Comparison of ENCODE assay signal across 7 mouse cellular contexts in genomic region chr7:122465823-122466549, GRCm38 (mm10).
DNase-seq lines count a peak whose midpoint lies in the region; ATAC-seq and TF ChIP-seq lines count a peak whose summit lies in the region.

No protein-coding gene starts in this region.

- TF ChIP-seq CTCF in MEL (IDR thresholded peaks at IDR 0.05 in 2 of 3, conservative IDR thresholded peaks at IDR 0.05 in 1 of 3; ENCODE audit: control insufficient read depth in 1 of 3, insufficient read depth in 1 of 3, low read depth in 2 of 3, low read length in 3 of 3, poor library complexity in 1 of 3, severe bottlenecking in 1 of 3), result peak; percentile 55 to 80 (median 73); a peak in 5 of 6 replicates

- H3K4me3 ChIP-seq in MEL (ENCODE audit: control insufficient read depth in 1 of 2, insufficient read depth in 1 of 2, low read depth in 2 of 2, low read length in 2 of 2), result no peak overlapping the region
- no peak overlapping the region for H3K4me3 ChIP-seq in limb, embryonic 14.5 days (replicated peaks; ENCODE audit: low read length)

- no peaks in the 10 kb centered on the region for H3K36me3 ChIP-seq in MEL (ENCODE audit: control insufficient read depth in 1 of 2, insufficient read depth in 2 of 2, low read length in 2 of 2)
- H3K36me3 ChIP-seq in limb, embryonic 14.5 days (ENCODE audit: control insufficient read depth, insufficient read depth, low read length), result no peaks in the 10 kb centered on the region

- 47% methylated on average over 8 of the region's 8 CpGs for WGBS in limb, embryonic 14.5 days

- no peak for TF ChIP-seq POLR2A in MEL (IDR thresholded peaks at IDR 0.05; ENCODE audit: control insufficient read depth in 1 of 2, insufficient read depth in 1 of 2, low read depth in 1 of 2, low read length in 2 of 2, poor library complexity in 1 of 2)
- TF ChIP-seq POLR2A in limb, embryonic 14.5 days (IDR thresholded peaks at IDR 0.05; ENCODE audit: borderline replicate concordance, extremely low read depth, insufficient read depth, insufficient read length), result no peak

- no peaks in the 10 kb centered on the region for H3K79me2 ChIP-seq in MEL (ENCODE audit: control insufficient read depth, insufficient read depth, low read length, poor library complexity)

- H3K9ac ChIP-seq in MEL (ENCODE audit: control insufficient read depth, low read depth, low read length, poor library complexity, severe bottlenecking), result no peak overlapping the region
- H3K9ac ChIP-seq in limb, embryonic 14.5 days (ENCODE audit: low read depth, low read length, severe bottlenecking), result no peak overlapping the region

- intact Hi-C loops in gastrocnemius, postnatal 36 days (cut with DNase I), result no loop called here

- no peak for ATAC-seq in limb, embryonic 14.5 days (ENCODE audit: low FRiP score, low read depth)

- H3K4me2 ChIP-seq in limb, embryonic 14.5 days (replicated peaks; ENCODE audit: low read depth, low read length, severe bottlenecking), result no peak overlapping the region

- H3K9me3 ChIP-seq in MEL (replicated peaks; ENCODE audit: insufficient read depth, low read length), result no peaks in the 10 kb centered on the region
- H3K9me3 ChIP-seq in limb, embryonic 14.5 days (ENCODE audit: control insufficient read depth, low read length), result no peaks in the 10 kb centered on the region

- H3K27me3 ChIP-seq in MEL (ENCODE audit: control insufficient read depth in 1 of 2, insufficient read depth in 2 of 2, low read length in 2 of 2), result no peaks in the 10 kb centered on the region
- no peaks in the 10 kb centered on the region for H3K27me3 ChIP-seq in limb, embryonic 14.5 days (ENCODE audit: control insufficient read depth, insufficient read depth, low read length)

- no peak overlapping the region for H3K27ac ChIP-seq in MEL (ENCODE audit: control insufficient read depth, low read depth, low read length)
- no peak overlapping the region for H3K27ac ChIP-seq in limb, embryonic 14.5 days (replicated peaks; ENCODE audit: low read depth, low read length)

- peak; percentile 30 to 51 for DNase-seq in layer of hippocampus, postnatal 10 days (ENCODE audit: low spot score in 2 of 2)
- DNase-seq in layer of hippocampus, postnatal 36 days, result no peak
- DNase-seq in MEL (ENCODE audit: low read depth, low spot score), result peak; percentile 40
- peak; percentile 8 for DNase-seq in c-Kit-positive CD71-positive TER-119-positive erythroid progenitor cells, embryonic 14.5 days (ENCODE audit: low spot score)
- DNase-seq in limb, embryonic 14.5 days (ENCODE audit: low spot score), result peak; percentile 46
- no peak for DNase-seq in spleen, adult 12 weeks (ENCODE audit: low spot score)
- no peak for DNase-seq in gastrocnemius, postnatal 36 days

- no peak for TF ChIP-seq EP300 in MEL (IDR thresholded peaks at IDR 0.05; ENCODE audit: low read depth in 1 of 2, low read length in 2 of 2)

- no peaks in the 10 kb centered on the region for H3K4me1 ChIP-seq in MEL (ENCODE audit: control insufficient read depth in 1 of 2, insufficient read depth in 2 of 2, low read length in 2 of 2)
- no peaks in the 10 kb centered on the region for H3K4me1 ChIP-seq in limb, embryonic 14.5 days (ENCODE audit: control insufficient read depth, insufficient read depth, low read length)

- TF ChIP-seq RAD21 in MEL (IDR thresholded peaks at IDR 0.05; ENCODE audit: low read depth, low read length), result peak; percentile 82

TF ChIP-seq in MEL, 35 proteins besides CTCF, POLR2A, EP300 and RAD21:
- no peak for TF ChIP-seq SIN3A (IDR thresholded peaks at IDR 0.05; ENCODE audit: low read length)
- peak; percentile 92 for TF ChIP-seq ZNF384 (IDR thresholded peaks at IDR 0.05; ENCODE audit: low read depth, low read length)
- peak; percentile 69 for TF ChIP-seq SMC3 (IDR thresholded peaks at IDR 0.05; ENCODE audit: low read depth, low read length)
- peak; percentile 60 for TF ChIP-seq ZC3H11A (IDR thresholded peaks at IDR 0.05; ENCODE audit: low read depth, low read length)

Comparison
In these comparisons a context has a peak if more than half of its experiments do, and no peak if none do; other contexts are left out.
1. DNase-seq: peak in layer of hippocampus, postnatal 10 days (2 of 2), MEL (single experiment), c-Kit-positive CD71-positive TER-119-positive erythroid progenitor cells, embryonic 14.5 days (single experiment) and limb, embryonic 14.5 days (single experiment); none in layer of hippocampus, postnatal 36 days (0 of 2), spleen, adult 12 weeks (single experiment) and gastrocnemius, postnatal 36 days (0 of 2).